Mouse (Mus musculus) E14TG2a.4 (cell line): ENCODE results near the gene Mamdc2.

Experiments used
- CTCF ChIP-seq: conservative IDR thresholded peaks from 2 replicates; pipeline ENCODE4 v1.5.1; 2014; ENCODE audit warnings: low read length
- NANOG ChIP-seq: IDR thresholded peaks from 2 replicates; pipeline ENCODE4 v1.6.1; 2014; ENCODE audit warnings: borderline replicate concordance, low read length, mixed read lengths
- POU5F1 ChIP-seq: IDR thresholded peaks from 2 replicates; pipeline ENCODE4 v1.6.1; 2014; ENCODE audit warnings: low read length, borderline replicate concordance

GRCm38 (mm10) chr19:23361124-23361523, 87.1 kb downstream of the Mamdc2 start:
- TF ChIP-seq CTCF (no peak), NANOG (no peak), POU5F1 (no peak)
